Mouse (Mus musculus): ENCODE measurements around the gene Fhit.
"Not testable (repeated sequence)": the region's sequence is repeated elsewhere in the genome, so short reads cannot be mapped to it uniquely, and the experiment has no call there.

Fhit gene

GRCm38 (mm10) chr14:11161751-11162231 is at the start of gene Fhit:
Gene Fhit (minus strand): TSS chr14:11162035.
- peak; percentile 89 for DNase-seq (ENCODE audit: low spot score)

- DNase-seq (ENCODE audit: low spot score): no peak
Observed at GRCm38 (mm10) chr14:11206786-11207185, 45.0 kb upstream of the Fhit start.

GRCm38 (mm10) chr14:11160806-11161450 is 907 bp downstream of the Fhit start:
- peak; percentile 40 for DNase-seq (ENCODE audit: low spot score)

- no peak for DNase-seq (ENCODE audit: low spot score)
Observed at GRCm38 (mm10) chr14:11159641-11160040, 2.2 kb downstream of the Fhit start.

GRCm38 (mm10) chr14:11159021-11159420 is 2.8 kb downstream of the Fhit start:
- DNase-seq (ENCODE audit: low spot score): no peak

- no peak for DNase-seq (ENCODE audit: low spot score)
Observed at GRCm38 (mm10) chr14:11157741-11158140, 4.1 kb downstream of the Fhit start.

GRCm38 (mm10) chr14:11151634-11152321 is 10.1 kb downstream of the Fhit start:
- no peak for DNase-seq (ENCODE audit: low spot score)

- DNase-seq (ENCODE audit: low spot score): no peak
Observed at GRCm38 (mm10) chr14:11133787-11134735, 27.8 kb downstream of the Fhit start.

GRCm38 (mm10) chr14:11132637-11133474 is 29.0 kb downstream of the Fhit start:
- no peak for DNase-seq (ENCODE audit: low spot score)

GRCm38 (mm10) chr14:11125096-11125495 is 36.7 kb downstream of the Fhit start:
- no peak for DNase-seq (ENCODE audit: low spot score)

GRCm38 (mm10) chr14:11119076-11119475 is 42.8 kb downstream of the Fhit start:
- no peak for DNase-seq (ENCODE audit: low spot score)

- DNase-seq (ENCODE audit: low spot score): no peak
Observed at GRCm38 (mm10) chr14:11085596-11085995, 76.2 kb downstream of the Fhit start.

GRCm38 (mm10) chr14:11083946-11084345 is 77.9 kb downstream of the Fhit start:
- no peak for DNase-seq (ENCODE audit: low spot score)

- DNase-seq (ENCODE audit: low spot score): no peak
Observed at GRCm38 (mm10) chr14:11083462-11083861, 78.4 kb downstream of the Fhit start.

- DNase-seq (ENCODE audit: low spot score): no peak
Observed at GRCm38 (mm10) chr14:11063594-11063993, 98.2 kb downstream of the Fhit start.

- DNase-seq (ENCODE audit: low spot score): no peak
Observed at GRCm38 (mm10) chr14:11060221-11060620, 101.6 kb downstream of the Fhit start.

GRCm38 (mm10) chr14:11039503-11040300 is 122.1 kb downstream of the Fhit start:
- DNase-seq (ENCODE audit: low spot score): not testable (repeated sequence)

- DNase-seq (ENCODE audit: low spot score): no peak
Observed at GRCm38 (mm10) chr14:11021391-11021790, 140.4 kb downstream of the Fhit start.

GRCm38 (mm10) chr14:10978651-10979050 is 183.2 kb downstream of the Fhit start:
- no peak for DNase-seq (ENCODE audit: low spot score)

- DNase-seq (ENCODE audit: low spot score): no peak
Observed at GRCm38 (mm10) chr14:10941647-10942046, 220.2 kb downstream of the Fhit start.

- DNase-seq (ENCODE audit: low spot score): no peak
Observed at GRCm38 (mm10) chr14:10933667-10934066, 228.2 kb downstream of the Fhit start.

Measured in yolk sac, embryonic 10.5 days (tissue).